Mouse (Mus musculus) bone marrow macrophage, adult 2 months (primary cell): ENCODE data around the gene Cdc25b.

ENCODE experiments used
- CTCF ChIP-seq: IDR thresholded peaks from 2 replicates; pipeline ENCODE4 v1.5.1; 2012; ENCODE audit warnings: low read depth, mild to moderate bottlenecking, low read length, moderate library complexity
- POLR2A ChIP-seq: IDR thresholded peaks from 2 replicates; pipeline ENCODE4 v1.6.1; 2012; ENCODE audit warnings: mild to moderate bottlenecking, low read depth, low read length, borderline replicate concordance

DNA sequence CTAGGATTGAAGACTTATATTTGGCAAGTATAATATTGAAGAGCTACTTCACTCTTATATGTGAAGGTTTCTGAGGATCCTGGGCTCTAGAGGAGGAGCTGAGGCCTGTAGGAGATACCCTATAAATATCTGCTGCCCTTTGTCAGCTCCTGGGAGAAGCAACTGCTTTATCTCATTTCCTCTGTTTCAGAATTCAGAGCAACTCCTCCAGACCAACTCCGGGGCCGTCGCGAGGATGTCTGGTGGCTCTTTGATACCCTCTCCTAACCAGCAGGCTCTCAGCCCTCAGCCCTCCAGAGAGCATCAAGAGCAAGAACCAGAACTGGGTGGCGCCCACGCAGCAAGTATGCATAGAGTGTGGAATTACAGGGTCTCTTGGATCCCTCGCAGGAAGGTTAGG is 56.2 kb downstream of the Cdc25b start:
- TF ChIP-seq POLR2A, result no peak
- TF ChIP-seq CTCF, result no peak
